ENCODE assay signal across 12 mouse cellular contexts in genomic region chr17:44165730-44166347, GRCm38 (mm10). TPM values are rescaled to one million over a fixed set of nuclear protein-coding genes. Genes with fewer than 3 reads are reported as not detected.
A peak's percentile ranks its signal among the peaks of the same experiment; 100 is the strongest.
DNase-seq lines count a peak whose midpoint lies in the region; ATAC-seq and TF ChIP-seq lines count a peak whose summit lies in the region.
"Had no signal": no experiment of that assay in that cellular context is flagged by ENCODE, and none has a peak within 500 bp of the region (broad histone marks: within the 10 kb centered on the region; RNA-seq: fewer than 3 reads in every experiment).

No protein-coding gene starts in this region.

- H3K4me1 ChIP-seq in kidney, adult 2 months (ENCODE audit: control insufficient read depth, insufficient read depth, low read length) = peaks cover 6% of the 10 kb centered on the region; the same call in 1 of the 2 replicates
- H3K4me1 ChIP-seq in kidney, embryonic 16.5 days (ENCODE audit: insufficient read depth, low read length) = peaks cover 5% of the 10 kb centered on the region; the same call in 1 of the 2 replicates

- TF ChIP-seq POLR2A in kidney, adult 2 months (IDR thresholded peaks at IDR 0.05; ENCODE audit: low read depth, low read length) = no peak

- no peaks in the 10 kb centered on the region for H3K9me3 ChIP-seq in kidney, embryonic 16.5 days (ENCODE audit: low read length)
- H3K9me3 ChIP-seq: hindbrain, embryonic 10.5 days had no signal

- H3K4me3 ChIP-seq in kidney, adult 2 months (ENCODE audit: insufficient read depth, low read depth, low read length) = no peak overlapping the region
- H3K4me3 ChIP-seq in kidney, embryonic 16.5 days (ENCODE audit: low read length) = no peak overlapping the region
- H3K4me3 ChIP-seq: hindbrain, embryonic 10.5 days had no signal

- no peak for TF ChIP-seq CTCF in kidney, adult 2 months (conservative IDR thresholded peaks at IDR 0.05; ENCODE audit: insufficient read depth, insufficient read length, low read depth, low read length)

- no peak overlapping the region for H3K27ac ChIP-seq in kidney, adult 2 months (ENCODE audit: insufficient read depth, low read depth, low read length)
- H3K27ac ChIP-seq in kidney, embryonic 16.5 days (ENCODE audit: low read length) = no peak overlapping the region
- H3K27ac ChIP-seq: hindbrain, embryonic 10.5 days had no signal

- DNase-seq in kidney, adult 2 months = peak; percentile 51
- peak; percentile 58 for DNase-seq in ZHBTc4 (ENCODE audit: low read depth, low spot score)
- DNase-seq in kidney, postnatal 14 days = peak; percentile 44
- peak; percentile 24 for DNase-seq in splenic B cell, adult 2 months (ENCODE audit: low read depth, low spot score)
- no peak for DNase-seq in spleen, postnatal 14 days (ENCODE audit: low spot score in 2 of 2)
- no peak for DNase-seq in liver
- no peak for DNase-seq in ovary, adult 18-20 months (ENCODE audit: low spot score)
- DNase-seq: liver, postnatal 0 days; right cerebral cortex, adult 18-20 months; thymus, postnatal 36 days had no signal

- no peak for ATAC-seq in kidney, embryonic 16.5 days (ENCODE audit: low FRiP score, low TSS enrichment)
- ATAC-seq: liver, postnatal 0 days had no signal

- H3K36me3 ChIP-seq in kidney, adult 2 months (ENCODE audit: control insufficient read depth, insufficient read depth, low read length) = no peaks in the 10 kb centered on the region
- no peaks in the 10 kb centered on the region for H3K36me3 ChIP-seq in kidney, embryonic 16.5 days (ENCODE audit: insufficient read depth, low read length)
- H3K36me3 ChIP-seq in splenic B cell, adult 2 months (ENCODE audit: control insufficient read depth, insufficient read depth, low read length, poor library complexity, severe bottlenecking) = no peaks in the 10 kb centered on the region
- H3K36me3 ChIP-seq: hindbrain, embryonic 10.5 days had no signal

- 51% methylated on average over 11 of the region's 11 CpGs for WGBS in kidney, adult 2 months
- 62% methylated on average over 11 of the region's 11 CpGs for WGBS in kidney, embryonic 16.5 days

- no peaks in the 10 kb centered on the region for H3K27me3 ChIP-seq in kidney, adult 2 months (replicated peaks; ENCODE audit: control insufficient read depth, insufficient read depth, low read length)
- H3K27me3 ChIP-seq in kidney, embryonic 16.5 days (ENCODE audit: insufficient read depth, low read length) = no peaks in the 10 kb centered on the region
- no peaks in the 10 kb centered on the region for H3K27me3 ChIP-seq in splenic B cell, adult 2 months (ENCODE audit: control insufficient read depth, insufficient read depth, low read length, poor library complexity, severe bottlenecking)

- H3K4me2 ChIP-seq in kidney, embryonic 16.5 days (replicated peaks; ENCODE audit: low read depth, low read length) = no peak overlapping the region

- H3K9ac ChIP-seq in kidney, embryonic 16.5 days (replicated peaks; ENCODE audit: low read length) = no peak overlapping the region
- H3K9ac ChIP-seq: liver, postnatal 0 days had no signal

RNA-seq across cellular contexts. Expression of gene Clic5, which starts 22.5 kb away (rescaled TPM):
- 21.1 and 25.2 TPM in 2 replicates for polyA plus RNA-seq in kidney, adult 2 months (2012; rRNA removed)
- polyA plus RNA-seq in kidney, embryonic 16.5 days (2015; fragmentation: Nextera tagmentation; extraction: Ambion mirVana) = 11.1 and 12.4 TPM in 2 replicates

Comparison
In these comparisons a context has a peak if more than half of its experiments do, and no peak if none do; other contexts are left out.
1. DNase-seq: peak in kidney, adult 2 months (single experiment), ZHBTc4 (single experiment), kidney, postnatal 14 days (single experiment) and splenic B cell, adult 2 months (single experiment); none in spleen, postnatal 14 days (0 of 2), liver (single experiment) and ovary, adult 18-20 months (single experiment).